Mouse (Mus musculus): ENCODE results near the gene Zfp106.

- TF ChIP-seq POLR2A (IDR thresholded peaks at IDR 0.05; ENCODE audit: borderline replicate concordance, low read depth, low read length): no peak
- TF ChIP-seq CTCF (IDR thresholded peaks at IDR 0.05; ENCODE audit: low read depth, low read length): no peak
Observed at GRCm38 (mm10) chr2:120468011-120468410, 95.6 kb downstream of the Zfp106 start.
